Mouse (Mus musculus) neural tube, embryonic 12.5 days (tissue): ENCODE data around the gene Inpp5k. TPM values are rescaled to one million over a fixed set of nuclear protein-coding genes. Genes with fewer than 3 reads are reported as not detected.

Source experiments
- ATAC-seq: fragments of 200-750 bp; cut with Nextera tagmentation; 2 replicates; pipeline ENCODE4 v1.8.0; 2017; ENCODE audit warnings: low read depth, mild to moderate bottlenecking, moderate TSS enrichment, moderate library complexity; ENCODE audit not compliant: low FRiP score
- H3K27ac ChIP-seq: fragments of 300-500 bp; sonication (generic); 2 replicates; pipeline ENCODE4 v1.5.1; 2016
- H3K27me3 ChIP-seq: fragments of 300-500 bp; sonication (generic); replicated peaks from 2 replicates; pipeline ENCODE4 v1.6.1; 2016; ENCODE audit warnings: mild to moderate bottlenecking
- H3K36me3 ChIP-seq: fragments of 300-500 bp; sonication (generic); 2 replicates; pipeline ENCODE4 v1.6.1; 2016; ENCODE audit warnings: mild to moderate bottlenecking
- H3K4me1 ChIP-seq: fragments of 300-500 bp; sonication (generic); 2 replicates; pipeline ENCODE4 v1.6.1; 2016
- H3K4me2 ChIP-seq: fragments of 300-500 bp; sonication (generic); replicated peaks from 2 replicates; pipeline ENCODE4 v1.6.1; 2016; ENCODE audit warnings: mild to moderate bottlenecking
- H3K4me3 ChIP-seq: fragments of 300-500 bp; sonication (generic); 2 replicates; pipeline ENCODE4 v1.5.1; 2016
- H3K9ac ChIP-seq: fragments of 300-500 bp; sonication (generic); 2 replicates; pipeline ENCODE4 v1.6.1; 2016; ENCODE audit warnings: mild to moderate bottlenecking
- H3K9me3 ChIP-seq: fragments of 300-500 bp; sonication (generic); 2 replicates; pipeline ENCODE4 v1.6.1; 2016; ENCODE audit warnings: mild to moderate bottlenecking
- WGBS: fragments of 180-500 bp; shearing (Covaris S2); methylation state at CpG from one replicate; pipeline ENCODE4 v1.1.7; 2016; 5-methylcytosine and 5-hydroxymethylcytosine counted together
- polyA plus RNA-seq: library from polyadenylated mRNA; unstranded; fragments of >200 nt; fragmentation: Nextera tagmentation; extraction: Ambion mirVana; gene quantifications from 2 replicates; pipeline ENCODE4 v1.2.1, GENCODE M21; 2016

Inpp5k gene
- polyA plus RNA-seq, 1 experiment from 2014 or later: 31.4 TPM

DNA sequence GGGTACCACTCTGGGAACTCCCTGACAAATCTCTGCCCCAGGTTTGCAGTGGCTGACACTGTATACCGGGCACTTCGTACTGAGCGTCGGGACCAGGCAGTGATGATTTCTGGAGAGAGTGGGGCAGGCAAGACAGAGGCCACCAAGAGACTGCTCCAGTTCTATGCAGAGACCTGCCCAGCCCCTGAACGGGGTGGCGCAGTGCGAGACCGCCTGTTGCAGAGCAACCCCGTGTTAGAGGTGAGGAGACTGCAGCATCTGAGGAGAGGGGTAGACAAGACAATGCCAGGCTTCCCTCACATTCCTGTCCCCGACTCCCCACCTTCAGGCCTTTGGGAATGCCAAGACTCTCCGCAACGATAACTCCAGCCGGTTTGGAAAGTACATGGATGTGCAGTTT lies 27.5 kb downstream of the Inpp5k start:
- no peak overlapping the region for H3K27ac ChIP-seq
- H3K9ac ChIP-seq: no peak overlapping the region
- H3K36me3 ChIP-seq: peaks cover 21% of the 10 kb centered on the region
- peaks cover 28% of the 10 kb centered on the region for H3K27me3 ChIP-seq
- H3K4me2 ChIP-seq: no peak overlapping the region
- 90% methylated on average over 13 of the region's 13 CpGs for WGBS
- no peak overlapping the region for H3K4me3 ChIP-seq
- ATAC-seq: no peak
- H3K4me1 ChIP-seq: peaks cover 22% of the 10 kb centered on the region
- no peaks in the 10 kb centered on the region for H3K9me3 ChIP-seq

DNA sequence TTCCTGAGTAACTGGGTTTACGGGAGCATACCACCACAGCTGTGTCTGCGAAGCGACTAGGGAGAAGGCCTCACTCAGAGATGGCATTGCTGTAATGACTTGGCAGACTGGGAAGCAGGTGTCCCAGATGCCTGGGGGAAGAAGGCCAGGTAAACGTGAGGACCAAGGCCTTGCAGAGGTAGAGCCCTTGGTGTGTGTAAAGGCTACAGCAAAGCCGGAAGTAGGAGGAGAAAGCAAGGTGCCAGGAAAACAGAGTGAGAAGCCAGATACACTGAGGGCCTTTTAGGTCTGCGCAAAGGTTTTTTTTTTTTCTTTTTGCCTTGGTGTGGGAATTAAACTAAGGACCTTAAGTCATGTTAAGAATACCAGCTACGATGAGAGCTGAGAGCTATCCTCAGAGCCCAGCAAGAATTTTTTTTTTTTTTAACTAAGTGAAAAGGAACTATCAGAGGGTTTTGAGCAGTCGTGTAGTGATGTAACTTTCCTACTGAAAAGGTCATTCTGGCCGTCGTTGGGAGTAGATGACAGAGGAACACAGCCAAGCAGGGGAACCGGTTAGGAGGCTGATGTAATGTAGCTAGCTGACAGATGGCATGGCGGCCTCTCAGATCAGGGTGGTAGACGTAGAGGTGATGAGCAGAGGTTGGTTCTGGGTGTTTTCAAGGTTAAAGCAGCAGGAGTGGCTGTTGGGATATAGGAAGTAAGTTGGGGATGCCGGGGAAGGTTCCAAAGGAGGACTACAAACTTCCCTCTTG lies 28.4 kb downstream of the Inpp5k start:
- peaks cover 21% of the 10 kb centered on the region for H3K36me3 ChIP-seq
- H3K9me3 ChIP-seq: no peaks in the 10 kb centered on the region
- H3K27me3 ChIP-seq: peaks cover 21% of the 10 kb centered on the region; the same call in 1 of the 2 replicates
- H3K4me1 ChIP-seq: peaks cover 14% of the 10 kb centered on the region
- WGBS: 85% methylated on average over 14 of the region's 14 CpGs
- no peak overlapping the region for H3K27ac ChIP-seq
- no peak overlapping the region for H3K4me3 ChIP-seq
- no peak overlapping the region for H3K4me2 ChIP-seq
- H3K9ac ChIP-seq: no peak overlapping the region
- ATAC-seq: no peak

GRCm38 (mm10) chr11:75660081-75660590 lies 29.3 kb downstream of the Inpp5k start:
- H3K4me1 ChIP-seq: peaks cover 10% of the 10 kb centered on the region; the same call in 1 of the 2 replicates
- 93% methylated on average over 12 of the region's 12 CpGs for WGBS

DNA sequence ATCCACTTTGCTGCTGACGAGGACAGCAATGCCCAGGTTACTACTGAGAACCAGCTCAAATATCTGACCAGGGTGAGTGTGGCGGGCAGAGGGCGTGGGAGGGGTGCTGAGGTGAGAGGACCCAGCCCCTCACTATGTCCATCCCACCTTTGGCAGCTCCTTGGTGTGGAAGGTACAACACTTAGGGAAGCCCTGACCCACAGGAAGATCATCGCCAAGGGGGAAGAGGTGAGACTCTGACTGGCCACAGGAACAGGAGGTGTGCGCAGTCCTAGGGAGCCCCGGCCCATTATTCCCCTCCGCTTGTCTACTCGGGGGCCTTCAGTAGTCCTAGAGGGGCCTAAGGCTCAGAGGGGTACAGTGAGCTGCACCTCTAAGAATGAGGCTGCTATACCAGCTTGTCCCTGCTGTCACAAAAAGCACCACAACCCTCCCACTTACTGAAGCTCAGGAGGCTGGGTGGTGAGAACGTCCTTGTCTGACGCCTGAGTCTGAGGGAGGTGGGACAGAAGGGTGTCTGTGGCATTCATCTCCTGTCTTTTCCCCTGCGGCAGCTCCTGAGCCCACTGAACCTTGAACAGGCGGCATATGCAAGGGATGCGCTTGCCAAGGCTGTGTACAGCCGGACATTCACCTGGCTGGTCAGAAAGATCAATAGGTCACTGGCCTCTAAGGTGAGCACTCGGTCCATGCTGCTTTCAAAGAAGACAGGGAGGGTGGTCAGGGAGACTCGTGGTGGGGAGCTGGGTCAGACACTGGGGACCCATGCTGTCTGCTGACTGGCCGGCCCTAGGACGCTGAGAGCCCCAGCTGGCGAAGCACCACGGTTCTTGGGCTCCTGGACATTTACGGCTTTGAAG lies 30.4 kb downstream of the Inpp5k start:
- 88% methylated on average over 21 of the region's 21 CpGs for WGBS
- no peak overlapping the region for H3K4me2 ChIP-seq
- peaks cover 27% of the 10 kb centered on the region for H3K36me3 ChIP-seq
- no peak for ATAC-seq
- H3K9ac ChIP-seq: no peak overlapping the region
- peaks cover 11% of the 10 kb centered on the region; the same call in 1 of the 2 replicates for H3K27me3 ChIP-seq
- H3K4me1 ChIP-seq: peaks cover 6% of the 10 kb centered on the region; the same call in 1 of the 2 replicates
- no peak overlapping the region for H3K27ac ChIP-seq
- no peak overlapping the region for H3K4me3 ChIP-seq
- no peaks in the 10 kb centered on the region for H3K9me3 ChIP-seq

More at GRCm38 (mm10) chr11:75660081-75660590, 29.3 kb downstream of the Inpp5k start:
- ATAC-seq: no peak
- H3K27ac ChIP-seq: no peak overlapping the region
- H3K27me3 ChIP-seq: peaks cover 15% of the 10 kb centered on the region; the same call in 1 of the 2 replicates
- no peak overlapping the region for H3K4me2 ChIP-seq
- H3K36me3 ChIP-seq: peaks cover 21% of the 10 kb centered on the region
- no peak overlapping the region for H3K9ac ChIP-seq
- no peaks in the 10 kb centered on the region for H3K9me3 ChIP-seq
- no peak overlapping the region for H3K4me3 ChIP-seq

DNA sequence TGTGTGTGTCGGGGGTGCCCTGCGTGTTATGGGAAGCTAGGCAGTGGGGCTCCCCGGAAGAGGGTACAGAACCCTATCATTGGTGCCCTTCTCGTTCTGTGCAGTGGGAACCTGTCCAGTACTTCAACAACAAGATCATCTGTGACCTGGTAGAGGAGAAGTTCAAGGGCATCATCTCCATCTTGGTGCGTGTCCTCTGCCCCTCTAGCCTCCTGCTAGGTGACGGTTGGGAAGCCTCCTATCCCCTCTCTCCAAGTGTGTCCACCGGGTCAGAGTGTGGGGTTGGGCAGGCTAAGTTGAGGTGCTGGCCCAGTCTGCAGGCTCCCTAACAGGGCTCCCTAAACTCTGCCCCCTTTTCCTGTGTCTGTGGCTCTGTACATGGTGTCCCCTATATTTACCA lies 31.3 kb downstream of the Inpp5k start:
- no peaks in the 10 kb centered on the region for H3K9me3 ChIP-seq
- no peak overlapping the region for H3K4me3 ChIP-seq
- no peak overlapping the region for H3K4me2 ChIP-seq
- WGBS: 91% methylated on average over 7 of the region's 7 CpGs
- no peaks in the 10 kb centered on the region for H3K4me1 ChIP-seq
- peaks cover 28% of the 10 kb centered on the region for H3K36me3 ChIP-seq
- H3K27me3 ChIP-seq: 0 out of 2 replicates have a peak, but pooled peaks cover 3% of the 10 kb centered on the region
- no peak overlapping the region for H3K27ac ChIP-seq
- no peak for ATAC-seq
- no peak overlapping the region for H3K9ac ChIP-seq

- Histone ChIP-seq H3K4me1 (no peaks in the 10 kb centered on the region), H3K36me3 (peaks cover 29% of the 10 kb centered on the region), H3K9ac (no peak overlapping the region), H3K27ac (no peak overlapping the region), H3K4me2 (no peak overlapping the region), H3K4me3 (no peak overlapping the region), H3K27me3 (no peaks in the 10 kb centered on the region), H3K9me3 (no peaks in the 10 kb centered on the region)
- ATAC-seq: no peak
- WGBS: 92% methylated on average over 6 of the region's 6 CpGs
These were observed 35.5 kb downstream of the Inpp5k start for GRCm38 (mm10) chr11:75666296-75666695.

DNA sequence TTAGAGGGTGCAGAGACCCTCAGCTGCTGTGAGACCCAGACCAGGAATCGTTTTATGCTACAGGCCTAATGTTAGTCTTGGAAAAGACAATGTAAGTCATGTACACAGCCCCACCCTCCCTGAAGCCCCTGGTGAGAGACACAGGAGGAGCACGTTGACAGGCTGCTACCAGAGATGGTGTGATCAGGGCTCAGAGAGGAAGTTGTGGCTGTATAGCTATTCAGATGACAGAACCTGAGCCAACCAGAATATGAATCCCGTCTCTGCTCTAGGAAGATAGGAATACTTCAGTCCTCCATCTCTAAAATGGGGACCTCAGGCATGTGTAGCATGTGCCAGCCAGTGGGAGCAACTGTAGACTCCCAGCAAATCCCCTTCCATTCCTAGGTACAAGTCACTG lies 37.8 kb downstream of the Inpp5k start:
- H3K9ac ChIP-seq: no peak overlapping the region
- peaks cover 19% of the 10 kb centered on the region for H3K36me3 ChIP-seq
- H3K4me2 ChIP-seq: no peak overlapping the region
- no peaks in the 10 kb centered on the region for H3K27me3 ChIP-seq
- WGBS: 84% methylated on average over 3 of the region's 3 CpGs
- no peak overlapping the region for H3K27ac ChIP-seq
- H3K4me3 ChIP-seq: no peak overlapping the region
- no peaks in the 10 kb centered on the region for H3K9me3 ChIP-seq
- ATAC-seq: no peak
- no peaks in the 10 kb centered on the region for H3K4me1 ChIP-seq

GRCm38 (mm10) chr11:75669176-75669852 lies 38.5 kb downstream of the Inpp5k start:
- Histone ChIP-seq H3K9ac (no peak overlapping the region), H3K4me2 (no peak overlapping the region), H3K4me3 (no peak overlapping the region), H3K9me3 (no peaks in the 10 kb centered on the region), H3K27me3 (no peaks in the 10 kb centered on the region), H3K27ac (no peak overlapping the region), H3K4me1 (no peaks in the 10 kb centered on the region), H3K36me3 (peaks cover 19% of the 10 kb centered on the region)
- 87% methylated on average over 11 of the region's 11 CpGs for WGBS
- no peak for ATAC-seq

DNA sequence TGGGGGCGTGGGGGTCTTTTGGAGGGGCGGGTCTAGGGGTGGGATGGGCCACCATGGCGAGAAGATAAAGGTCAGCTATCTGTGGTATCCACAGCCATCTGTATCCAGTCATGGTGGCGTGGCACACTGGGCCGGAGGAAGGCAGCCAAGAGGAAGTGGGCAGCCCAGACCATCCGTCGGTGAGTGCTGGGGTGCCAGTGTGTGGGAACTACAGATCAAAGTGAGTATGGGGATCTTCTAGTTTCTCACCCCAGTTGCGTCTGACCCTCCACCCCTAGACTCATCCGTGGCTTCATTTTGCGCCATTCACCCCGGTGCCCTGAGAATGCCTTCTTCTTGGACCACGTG lies 39.0 kb downstream of the Inpp5k start:
- no peak overlapping the region for H3K4me3 ChIP-seq
- H3K9ac ChIP-seq: no peak overlapping the region
- no peak overlapping the region for H3K4me2 ChIP-seq
- H3K4me1 ChIP-seq: no peaks in the 10 kb centered on the region
- H3K9me3 ChIP-seq: no peaks in the 10 kb centered on the region
- no peaks in the 10 kb centered on the region for H3K27me3 ChIP-seq
- H3K36me3 ChIP-seq: peaks cover 19% of the 10 kb centered on the region
- 92% methylated on average over 12 of the region's 12 CpGs for WGBS
- no peak overlapping the region for H3K27ac ChIP-seq
- ATAC-seq: no peak

DNA sequence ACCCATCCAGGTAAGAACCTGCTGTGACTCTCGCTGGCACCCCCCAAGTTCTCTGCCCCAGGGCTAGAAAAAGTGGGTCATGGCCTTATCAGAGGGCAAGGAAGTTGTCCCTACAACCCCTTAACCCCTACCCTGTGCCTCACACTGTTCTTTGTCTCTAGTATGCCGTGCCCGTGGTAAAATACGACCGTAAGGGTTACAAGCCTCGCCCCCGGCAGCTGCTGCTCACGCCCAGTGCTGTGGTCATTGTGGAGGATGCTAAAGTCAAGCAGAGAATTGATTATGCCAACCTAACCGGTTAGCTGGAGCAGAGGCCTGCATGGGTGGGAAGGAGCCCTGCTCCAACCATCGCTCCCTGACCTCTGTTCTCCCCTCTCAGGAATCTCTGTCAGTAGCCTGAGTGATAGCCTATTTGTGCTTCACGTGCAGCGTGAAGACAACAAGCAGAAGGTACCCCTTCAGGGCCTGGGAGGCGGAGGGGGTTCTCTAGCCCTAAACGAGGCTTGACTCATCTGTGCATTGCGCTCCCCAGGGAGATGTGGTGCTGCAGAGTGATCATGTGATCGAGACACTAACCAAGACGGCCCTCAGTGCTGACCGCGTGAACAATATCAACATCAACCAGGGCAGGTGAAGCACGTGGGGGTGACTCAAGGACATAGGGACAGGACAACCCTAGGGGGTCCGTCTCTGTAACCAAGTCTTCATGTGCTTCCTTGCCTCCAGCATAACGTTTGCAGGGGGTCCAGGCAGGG lies 40.8 kb downstream of the Inpp5k start:
- 63% methylated on average over 22 of the region's 22 CpGs for WGBS
- no peak overlapping the region for H3K4me3 ChIP-seq
- H3K9me3 ChIP-seq: no peaks in the 10 kb centered on the region
- no peak overlapping the region for H3K9ac ChIP-seq
- H3K4me1 ChIP-seq: no peaks in the 10 kb centered on the region
- H3K27me3 ChIP-seq: no peaks in the 10 kb centered on the region
- no peak overlapping the region for H3K27ac ChIP-seq
- no peak overlapping the region for H3K4me2 ChIP-seq
- ATAC-seq: no peak
- H3K36me3 ChIP-seq: peaks cover 12% of the 10 kb centered on the region

DNA sequence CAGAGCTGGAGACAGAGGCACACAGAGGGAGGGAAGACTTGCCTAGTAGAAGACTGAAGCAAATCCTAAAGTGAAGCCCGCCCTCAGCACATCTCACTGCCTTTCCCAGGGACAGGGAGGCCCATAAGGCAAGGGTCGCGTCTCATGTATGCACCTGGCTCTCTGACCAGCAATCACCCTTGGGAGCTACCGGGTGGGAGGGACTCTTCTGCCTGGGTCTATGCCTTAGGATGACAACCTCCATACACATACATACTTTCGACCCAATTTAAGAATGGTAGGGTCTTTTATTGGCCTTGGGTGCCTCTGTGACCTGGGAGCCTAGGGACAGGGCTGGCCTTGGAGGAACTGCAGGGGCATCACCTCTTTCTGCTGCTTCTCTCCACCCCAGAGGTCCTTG lies 42.6 kb downstream of the Inpp5k start:
- Histone ChIP-seq H3K9me3 (no peaks in the 10 kb centered on the region), H3K27me3 (no peaks in the 10 kb centered on the region), H3K9ac (no peak overlapping the region), H3K4me3 (no peak overlapping the region), H3K4me2 (no peak overlapping the region), H3K27ac (no peak overlapping the region), H3K4me1 (0 out of 2 replicates have a peak, but pooled peaks cover under 1% of the 10 kb centered on the region), H3K36me3 (peaks cover 12% of the 10 kb centered on the region)
- ATAC-seq: no peak
- 91% methylated on average over 5 of the region's 5 CpGs for WGBS
